Mouse (Mus musculus) kidney, embryonic 16.5 days (tissue): Measurements from ENCODE around the gene Adamtsl3. TPM values are rescaled to one million over a fixed set of nuclear protein-coding genes. Genes with fewer than 3 reads are reported as not detected.
A peak's percentile ranks its signal among the peaks of the same experiment; 100 is the strongest.

ENCODE experiments used
- ATAC-seq: fragments of 200-750 bp; cut with Nextera tagmentation; 2 replicates; pipeline ENCODE4 v1.8.0; 2017; ENCODE audit warnings: moderate TSS enrichment; ENCODE audit not compliant: low FRiP score, low TSS enrichment
- H3K27ac ChIP-seq: fragments of 300-500 bp; sonication (generic); 2 replicates; pipeline ENCODE4 v1.5.1; 2014; ENCODE audit warnings: low read length
- H3K27me3 ChIP-seq: fragments of 300-500 bp; sonication (generic); 2 replicates; pipeline ENCODE4 v1.6.1; 2014; ENCODE audit warnings: low read length, control low read depth, mixed read lengths; ENCODE audit not compliant: insufficient read depth
- H3K36me3 ChIP-seq: fragments of 300-500 bp; sonication (generic); 2 replicates; pipeline ENCODE4 v1.6.1; 2014; ENCODE audit warnings: low read length, control low read depth, mixed read lengths; ENCODE audit not compliant: insufficient read depth
- H3K4me1 ChIP-seq: fragments of 300-500 bp; sonication (generic); 2 replicates; pipeline ENCODE4 v1.6.1; 2014; ENCODE audit warnings: low read length, control low read depth, mixed read lengths; ENCODE audit not compliant: insufficient read depth
- H3K4me2 ChIP-seq: fragments of 300-500 bp; sonication (generic); replicated peaks from 2 replicates; pipeline ENCODE4 v1.6.1; 2014; ENCODE audit warnings: low read depth, low read length
- H3K4me3 ChIP-seq: fragments of 300-500 bp; sonication (generic); 2 replicates; pipeline ENCODE4 v1.5.1; 2014; ENCODE audit warnings: mild to moderate bottlenecking, low read length
- H3K9ac ChIP-seq: fragments of 300-500 bp; sonication (generic); replicated peaks from 2 replicates; pipeline ENCODE4 v1.6.1; 2014; ENCODE audit warnings: low read length
- H3K9me3 ChIP-seq: fragments of 300-500 bp; sonication (generic); 2 replicates; pipeline ENCODE4 v1.6.1; 2016; ENCODE audit warnings: low read length, control low read depth
- WGBS: fragments of 180-500 bp; shearing (Covaris S2); extraction: QIAGEN DNeasy Blood & Tissue Kit; methylation state at CpG from one replicate; pipeline ENCODE4 v1.1.7; 2014; 5-methylcytosine and 5-hydroxymethylcytosine counted together
- polyA plus RNA-seq: library from polyadenylated mRNA; unstranded; fragments of >200 nt; fragmentation: Nextera tagmentation; extraction: Ambion mirVana; gene quantifications from 2 replicates; pipeline ENCODE4 v1.2.1, GENCODE M21; 2015

Gene Adamtsl3
- polyA plus RNA-seq, 1 experiment from 2014 or later: 0.47 TPM

DNA sequence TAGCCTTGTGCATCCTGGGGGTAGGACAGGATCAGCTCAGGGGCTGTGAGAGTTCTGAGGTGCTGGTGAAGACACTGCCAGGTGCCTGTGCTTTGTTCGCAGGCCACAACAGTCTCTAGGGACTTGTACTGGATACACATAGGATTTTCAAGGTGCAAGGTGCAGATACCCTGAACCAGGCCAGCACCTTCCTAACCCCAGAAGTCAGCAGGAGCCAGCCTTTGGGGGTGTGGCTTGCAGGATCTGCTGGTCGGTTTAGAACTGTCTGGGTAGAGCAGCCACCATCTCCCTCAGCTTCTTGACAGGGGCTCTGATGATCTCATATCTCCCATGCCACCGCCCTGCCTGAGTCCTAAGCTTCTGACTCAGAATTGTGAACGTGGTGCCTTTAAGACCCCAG is 5.7 kb upstream of the Adamtsl3 start:
- no peaks in the 10 kb centered on the region for H3K36me3 ChIP-seq
- H3K4me3 ChIP-seq: no peak overlapping the region
- 61% methylated on average over 4 of the region's 4 CpGs for WGBS
- H3K4me1 ChIP-seq: no peaks in the 10 kb centered on the region
- no peak overlapping the region for H3K4me2 ChIP-seq
- no peak overlapping the region for H3K27ac ChIP-seq
- no peak overlapping the region for H3K9ac ChIP-seq
- no peak for ATAC-seq
- H3K27me3 ChIP-seq: peaks cover 20% of the 10 kb centered on the region
- H3K9me3 ChIP-seq: peaks cover 3% of the 10 kb centered on the region; the same call in 1 of the 2 replicates

DNA sequence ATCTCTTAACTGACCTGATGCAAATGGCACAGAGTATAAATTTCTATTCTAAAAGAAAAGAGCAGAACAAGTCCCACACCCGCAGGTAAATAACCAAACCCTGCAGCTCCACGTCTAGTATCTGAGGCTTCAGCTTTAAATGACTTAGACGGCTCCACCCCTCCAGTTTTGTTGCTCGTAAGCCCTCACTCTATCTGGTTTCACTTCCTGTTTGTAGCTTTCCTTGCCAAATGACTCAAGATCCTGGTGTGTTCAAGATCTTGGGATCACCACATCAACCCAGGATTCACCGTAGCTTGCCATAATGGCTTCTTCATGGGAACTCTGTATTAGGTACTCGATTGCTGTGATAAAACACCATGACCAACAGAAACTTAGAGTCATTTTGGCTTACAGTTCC is 4.6 kb upstream of the Adamtsl3 start:
- no peak for ATAC-seq
- Histone ChIP-seq H3K4me3 (no peak overlapping the region), H3K9me3 (peaks cover 3% of the 10 kb centered on the region; the same call in 1 of the 2 replicates), H3K9ac (no peak overlapping the region), H3K27me3 (peaks cover 31% of the 10 kb centered on the region), H3K4me1 (peaks cover 7% of the 10 kb centered on the region), H3K27ac (no peak overlapping the region), H3K4me2 (no peak overlapping the region), H3K36me3 (no peaks in the 10 kb centered on the region)
- WGBS: 66% methylated on average over 6 of the region's 6 CpGs

DNA sequence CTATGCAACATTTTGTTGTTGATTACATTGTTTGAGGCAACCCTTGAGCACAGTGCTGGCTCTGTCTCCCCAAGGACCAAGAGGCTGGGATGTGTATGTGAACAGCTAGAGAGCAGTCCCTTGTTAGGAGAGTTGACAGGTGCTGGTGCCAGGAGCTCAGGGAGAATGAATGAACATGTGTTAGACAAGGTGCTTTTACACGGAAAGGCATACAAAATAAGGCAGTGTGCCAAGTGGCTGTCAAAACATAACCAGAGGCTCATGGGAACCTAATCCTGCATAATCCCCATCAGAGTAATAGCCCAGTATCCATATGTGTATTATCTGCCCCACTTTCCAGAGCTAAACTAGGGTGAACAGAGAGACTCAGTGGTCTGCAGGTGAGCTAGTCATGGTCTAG is 1.5 kb upstream of the Adamtsl3 start:
- Histone ChIP-seq H3K4me1 (peaks cover 14% of the 10 kb centered on the region), H3K4me3 (no peak overlapping the region), H3K9me3 (peaks cover 3% of the 10 kb centered on the region; the same call in 1 of the 2 replicates), H3K27ac (no peak overlapping the region), H3K36me3 (no peaks in the 10 kb centered on the region), H3K27me3 (peaks cover 55% of the 10 kb centered on the region), H3K4me2 (no peak overlapping the region), H3K9ac (no peak overlapping the region)
- 72% methylated on average over 1 of the region's 1 CpGs for WGBS
- no peak for ATAC-seq

DNA sequence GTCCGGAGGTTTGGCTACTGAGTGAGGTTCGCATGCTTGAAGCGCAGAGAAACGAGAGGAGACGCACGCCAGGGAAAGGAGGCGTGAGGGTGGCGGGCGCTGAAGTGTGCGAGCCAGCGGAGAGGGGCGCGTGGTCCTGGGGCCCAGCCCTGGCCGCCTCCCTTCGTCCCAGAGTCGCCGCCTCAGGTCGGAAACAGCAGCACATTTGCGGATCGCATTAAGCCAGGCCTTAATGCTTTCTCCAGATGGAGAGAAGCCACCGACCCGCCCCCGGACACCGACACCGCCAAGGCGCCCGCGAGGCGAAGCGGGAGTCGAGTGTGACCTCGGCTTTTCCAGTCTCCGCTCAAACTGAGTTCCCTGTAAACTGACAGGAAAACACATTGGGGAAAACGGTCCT is 638 bp downstream of the Adamtsl3 start:
- Histone ChIP-seq H3K4me2 (peak overlapping the region; percentile 84), H3K27ac (no peak overlapping the region), H3K4me3 (peak overlapping the region; percentile 53), H3K4me1 (peaks cover 14% of the 10 kb centered on the region), H3K9ac (no peak overlapping the region; the same call in 1 of the 2 replicates), H3K9me3 (peaks cover 3% of the 10 kb centered on the region; the same call in 1 of the 2 replicates), H3K36me3 (no peaks in the 10 kb centered on the region), H3K27me3 (peaks cover 55% of the 10 kb centered on the region)
- WGBS: under 1% methylated on average over 34 of the region's 34 CpGs
- peak; percentile 75 for ATAC-seq

DNA sequence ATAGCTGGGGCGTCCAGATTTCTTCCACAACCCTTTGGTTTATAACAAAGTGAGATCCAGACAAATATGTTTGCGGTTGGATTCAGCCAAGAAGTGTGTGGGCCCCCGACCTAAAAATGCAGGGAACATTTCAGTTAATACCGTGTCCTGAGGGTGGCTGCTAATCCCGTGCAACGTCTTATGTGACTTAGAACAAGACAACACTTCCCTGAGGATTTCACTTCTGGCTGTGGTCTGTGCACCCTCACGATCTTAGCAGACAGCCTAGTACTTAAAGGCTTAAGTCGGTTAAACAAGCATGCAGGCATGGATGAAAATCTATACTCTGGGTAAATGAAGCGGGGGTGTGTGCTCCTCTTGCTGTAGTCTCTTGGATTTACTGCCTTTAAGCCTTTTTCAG is 2.6 kb downstream of the Adamtsl3 start:
- Histone ChIP-seq H3K4me3 (no peak overlapping the region), H3K9me3 (peaks cover 3% of the 10 kb centered on the region; the same call in 1 of the 2 replicates), H3K27ac (no peak overlapping the region), H3K9ac (no peak overlapping the region), H3K27me3 (peaks cover 51% of the 10 kb centered on the region), H3K4me1 (peaks cover 23% of the 10 kb centered on the region), H3K36me3 (no peaks in the 10 kb centered on the region), H3K4me2 (no peak overlapping the region)
- WGBS: 77% methylated on average over 9 of the region's 9 CpGs
- no peak for ATAC-seq

DNA sequence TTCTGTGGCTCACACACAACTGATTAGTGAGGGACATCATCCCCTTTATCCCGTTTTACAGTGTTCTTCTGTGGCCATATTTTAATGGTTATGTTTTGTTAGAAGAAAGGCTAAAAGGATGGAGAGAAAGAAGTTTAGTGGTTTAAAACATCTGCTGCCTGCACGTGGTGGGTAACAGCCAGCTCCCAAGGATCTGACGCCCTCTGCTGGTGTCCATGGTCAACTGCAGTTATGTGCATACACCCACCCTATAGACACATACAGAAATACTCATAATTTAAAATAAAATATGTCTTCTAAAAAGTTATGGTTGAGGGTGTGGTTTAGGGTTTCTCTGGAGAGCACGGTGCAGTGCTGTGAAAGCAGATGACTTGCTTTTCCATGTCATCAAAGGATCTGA is 3.0 kb downstream of the Adamtsl3 start:
- Histone ChIP-seq H3K36me3 (no peaks in the 10 kb centered on the region), H3K9ac (no peak overlapping the region), H3K4me2 (no peak overlapping the region), H3K9me3 (peaks cover 3% of the 10 kb centered on the region; the same call in 1 of the 2 replicates), H3K4me1 (peaks cover 23% of the 10 kb centered on the region), H3K27me3 (peaks cover 47% of the 10 kb centered on the region), H3K4me3 (no peak overlapping the region), H3K27ac (no peak overlapping the region)
- ATAC-seq: no peak
- 79% methylated on average over 4 of the region's 4 CpGs for WGBS

DNA sequence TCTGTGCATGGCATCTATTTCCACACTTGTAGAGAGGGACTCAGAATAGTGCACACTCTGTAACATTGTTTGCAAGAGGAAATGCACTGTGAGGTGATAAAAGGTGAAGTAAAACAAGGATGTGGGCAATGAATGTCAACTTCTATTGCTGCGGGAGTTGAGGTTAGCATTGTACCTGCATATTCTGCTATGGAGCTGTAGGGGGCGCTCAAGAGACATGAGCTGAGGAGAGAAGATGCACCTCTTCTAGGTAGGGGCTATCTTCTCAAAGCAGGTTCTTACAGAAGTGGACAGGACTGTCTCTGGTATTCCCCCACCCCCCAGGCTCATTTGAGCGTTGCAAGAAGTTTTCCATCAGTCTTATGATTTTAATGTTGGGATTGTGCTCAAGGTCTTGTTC is 3.7 kb downstream of the Adamtsl3 start:
- no peak for ATAC-seq
- Histone ChIP-seq H3K9ac (no peak overlapping the region), H3K4me2 (no peak overlapping the region), H3K9me3 (peaks cover 3% of the 10 kb centered on the region; the same call in 1 of the 2 replicates), H3K4me3 (no peak overlapping the region), H3K4me1 (peaks cover 23% of the 10 kb centered on the region), H3K36me3 (no peaks in the 10 kb centered on the region), H3K27ac (no peak overlapping the region), H3K27me3 (peaks cover 41% of the 10 kb centered on the region)
- 56% methylated on average over 3 of the region's 3 CpGs for WGBS

DNA sequence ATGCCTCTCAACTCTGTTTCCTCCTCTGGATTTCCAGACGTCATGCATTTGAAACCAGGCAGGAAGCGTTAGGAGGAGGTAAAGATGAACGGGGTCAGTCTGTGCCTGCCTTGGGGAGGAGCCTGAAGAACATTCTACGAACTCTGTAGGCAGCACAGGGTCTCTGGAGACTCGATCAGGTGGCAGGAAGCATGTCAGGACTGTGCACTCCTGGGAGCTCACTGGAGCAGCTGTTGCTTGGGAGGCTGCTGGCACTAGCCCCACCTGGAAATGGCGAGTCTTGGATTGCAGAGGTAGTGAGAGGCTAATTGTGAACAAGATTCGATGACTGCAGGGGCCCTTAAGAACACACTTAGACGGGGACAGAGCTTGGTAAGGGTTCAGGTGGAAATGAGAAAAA is 6.0 kb downstream of the Adamtsl3 start:
- Histone ChIP-seq H3K4me2 (no peak overlapping the region), H3K4me3 (no peak overlapping the region), H3K9me3 (peaks cover 3% of the 10 kb centered on the region; the same call in 1 of the 2 replicates), H3K4me1 (peaks cover 10% of the 10 kb centered on the region; the same call in 1 of the 2 replicates), H3K27ac (no peak overlapping the region), H3K27me3 (peaks cover 18% of the 10 kb centered on the region), H3K9ac (no peak overlapping the region), H3K36me3 (no peaks in the 10 kb centered on the region)
- WGBS: 23% methylated on average over 8 of the region's 8 CpGs
- ATAC-seq: peak; percentile 39; the same call in 1 of the 2 replicates

DNA sequence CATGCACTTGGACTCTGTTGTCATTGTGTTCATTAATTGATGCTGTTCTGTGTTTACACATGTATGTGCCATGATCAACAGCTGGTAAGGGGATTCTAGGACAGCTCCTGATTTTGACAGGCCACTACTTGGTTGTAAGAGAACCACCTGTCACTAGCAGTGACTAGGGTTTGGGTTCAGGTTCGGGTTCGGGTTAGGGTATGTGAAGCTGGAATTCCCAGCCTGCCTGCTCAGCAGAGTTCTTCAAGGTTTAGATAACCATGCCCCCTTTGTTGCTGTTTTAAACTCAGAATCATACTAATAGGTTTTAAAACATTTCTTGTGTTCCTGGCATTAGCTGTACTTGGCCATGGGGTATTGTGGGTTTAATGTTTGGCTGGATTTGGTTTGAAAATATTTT is 11.2 kb downstream of the Adamtsl3 start:
- Histone ChIP-seq H3K4me3 (no peak overlapping the region), H3K4me2 (no peak overlapping the region), H3K4me1 (peaks cover 5% of the 10 kb centered on the region; the same call in 1 of the 2 replicates), H3K9me3 (no peaks in the 10 kb centered on the region), H3K27ac (no peak overlapping the region), H3K27me3 (no peaks in the 10 kb centered on the region), H3K9ac (no peak overlapping the region), H3K36me3 (no peaks in the 10 kb centered on the region)
- WGBS: 55% methylated on average over 2 of the region's 2 CpGs
- ATAC-seq: no peak

DNA sequence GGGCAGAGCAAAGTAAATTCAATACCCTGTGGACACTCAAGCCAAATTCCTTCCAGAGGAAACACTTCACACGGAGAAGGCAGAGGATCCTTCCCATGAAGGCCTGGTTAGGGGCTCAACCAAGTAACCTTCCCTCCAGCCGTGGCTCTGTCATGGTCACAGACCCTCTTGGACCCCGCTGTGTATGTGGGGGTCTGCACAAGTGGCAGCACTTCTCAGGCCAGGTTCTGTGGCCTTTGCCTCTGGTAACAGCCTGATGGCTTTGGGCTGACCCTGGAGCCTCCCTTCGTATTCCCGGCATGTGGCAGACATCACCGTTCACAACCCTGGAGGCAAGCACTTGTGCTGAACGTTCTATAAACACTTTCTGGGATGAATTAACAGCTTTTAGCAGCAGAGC is 14.3 kb downstream of the Adamtsl3 start:
- Histone ChIP-seq H3K27me3 (no peaks in the 10 kb centered on the region), H3K9me3 (no peaks in the 10 kb centered on the region), H3K4me2 (no peak overlapping the region), H3K36me3 (no peaks in the 10 kb centered on the region), H3K4me3 (no peak overlapping the region), H3K4me1 (no peaks in the 10 kb centered on the region), H3K9ac (no peak overlapping the region), H3K27ac (no peak overlapping the region)
- ATAC-seq: no peak
- WGBS: 66% methylated on average over 7 of the region's 7 CpGs
